Mouse (Mus musculus): ENCODE measurements around the gene Syde2. TPM values are rescaled to one million over a fixed set of nuclear protein-coding genes. Genes with fewer than 3 reads are reported as not detected.

The Syde2 gene
- polyA plus RNA-seq, 1 experiment from 2014 or later: 2.1 TPM

- H3K27ac ChIP-seq (replicated peaks; ENCODE audit: low read depth, low read length): no peak overlapping the region
- H3K4me1 ChIP-seq (ENCODE audit: control insufficient read depth, insufficient read depth, low read length): peaks cover 9% of the 10 kb centered on the region; the same call in 1 of the 2 replicates
- DNase-seq (ENCODE audit: low spot score) (no peak), ATAC-seq (ENCODE audit: insufficient number of reproducible peaks, low FRiP score, low TSS enrichment, low read depth) (no peak)
- H3K4me3 ChIP-seq (ENCODE audit: low read depth, low read length): no peak overlapping the region
- no peak overlapping the region for H3K4me2 ChIP-seq (ENCODE audit: low read depth, severe bottlenecking)
- 91% methylated on average over 7 of the region's 7 CpGs for WGBS
- no peaks in the 10 kb centered on the region for H3K9me3 ChIP-seq (ENCODE audit: control insufficient read depth, low read length)
- H3K27me3 ChIP-seq (ENCODE audit: control insufficient read depth, insufficient read depth, low read length): peaks cover 8% of the 10 kb centered on the region
- no peak overlapping the region for H3K9ac ChIP-seq (ENCODE audit: low read length)
- no peaks in the 10 kb centered on the region for H3K36me3 ChIP-seq (ENCODE audit: control insufficient read depth, insufficient read depth, low read length)
Observed at GRCm38 (mm10) chr3:145985333-145985925, 2.2 kb upstream of the Syde2 start.

GRCm38 (mm10) chr3:145986317-145987001, 1.2 kb upstream of the Syde2 start:
- no peak for DNase-seq (ENCODE audit: low spot score)
- H3K9me3 ChIP-seq (ENCODE audit: control insufficient read depth, low read length): no peaks in the 10 kb centered on the region
- H3K27ac ChIP-seq (replicated peaks; ENCODE audit: low read depth, low read length): no peak overlapping the region
- H3K9ac ChIP-seq (ENCODE audit: low read length): no peak overlapping the region
- H3K4me2 ChIP-seq (ENCODE audit: low read depth, severe bottlenecking): no peak overlapping the region
- H3K4me3 ChIP-seq (ENCODE audit: low read depth, low read length): no peak overlapping the region
- H3K4me1 ChIP-seq (ENCODE audit: control insufficient read depth, insufficient read depth, low read length): peaks cover 9% of the 10 kb centered on the region; the same call in 1 of the 2 replicates
- H3K27me3 ChIP-seq (ENCODE audit: control insufficient read depth, insufficient read depth, low read length): peaks cover 8% of the 10 kb centered on the region
- H3K36me3 ChIP-seq (ENCODE audit: control insufficient read depth, insufficient read depth, low read length): no peaks in the 10 kb centered on the region
- ATAC-seq (ENCODE audit: insufficient number of reproducible peaks, low FRiP score, low TSS enrichment, low read depth): no peak
- 66% methylated on average over 6 of the region's 6 CpGs for WGBS

GRCm38 (mm10) chr3:145987970-145988683, 457 bp downstream of the Syde2 start:
- peak; percentile 61 for ATAC-seq (ENCODE audit: insufficient number of reproducible peaks, low FRiP score, low TSS enrichment, low read depth)
- Histone ChIP-seq H3K27ac (replicated peaks; ENCODE audit: low read depth, low read length) (peak overlapping the region; percentile 56; the same call in 1 of the 2 replicates), H3K4me2 (ENCODE audit: low read depth, severe bottlenecking) (peak overlapping the region; percentile 92), H3K4me1 (ENCODE audit: control insufficient read depth, insufficient read depth, low read length) (peaks cover 9% of the 10 kb centered on the region; the same call in 1 of the 2 replicates), H3K27me3 (ENCODE audit: control insufficient read depth, insufficient read depth, low read length) (peaks cover 8% of the 10 kb centered on the region), H3K36me3 (ENCODE audit: control insufficient read depth, insufficient read depth, low read length) (no peaks in the 10 kb centered on the region), H3K9me3 (ENCODE audit: control insufficient read depth, low read length) (no peaks in the 10 kb centered on the region), H3K9ac (ENCODE audit: low read length) (peak overlapping the region; percentile 78), H3K4me3 (ENCODE audit: low read depth, low read length) (peak overlapping the region; percentile 67)
- under 1% methylated on average over 83 of the region's 101 CpGs for WGBS
- DNase-seq (ENCODE audit: low spot score): peak; percentile 66

GRCm38 (mm10) chr3:145988684-145989575, 1.3 kb downstream of the Syde2 start:
- Histone ChIP-seq H3K27ac (replicated peaks; ENCODE audit: low read depth, low read length) (no peak overlapping the region; the same call in 1 of the 2 replicates), H3K4me2 (ENCODE audit: low read depth, severe bottlenecking) (peak overlapping the region; percentile 92), H3K9me3 (ENCODE audit: control insufficient read depth, low read length) (no peaks in the 10 kb centered on the region), H3K4me3 (ENCODE audit: low read depth, low read length) (peak overlapping the region; percentile 67), H3K4me1 (ENCODE audit: control insufficient read depth, insufficient read depth, low read length) (peaks cover 9% of the 10 kb centered on the region; the same call in 1 of the 2 replicates), H3K9ac (ENCODE audit: low read length) (peak overlapping the region; percentile 78), H3K27me3 (ENCODE audit: control insufficient read depth, insufficient read depth, low read length) (peaks cover 8% of the 10 kb centered on the region), H3K36me3 (ENCODE audit: control insufficient read depth, insufficient read depth, low read length) (no peaks in the 10 kb centered on the region)
- DNase-seq (ENCODE audit: low spot score) (no peak), ATAC-seq (ENCODE audit: insufficient number of reproducible peaks, low FRiP score, low TSS enrichment, low read depth) (no peak)
- WGBS: under 1% methylated on average over 45 of the region's 45 CpGs

- ATAC-seq (ENCODE audit: insufficient number of reproducible peaks, low FRiP score, low TSS enrichment, low read depth) (no peak), DNase-seq (ENCODE audit: low spot score) (no peak)
- 7% methylated on average over 11 of the region's 11 CpGs for WGBS
- H3K4me2 ChIP-seq (ENCODE audit: low read depth, severe bottlenecking): peak overlapping the region; percentile 92
- H3K27ac ChIP-seq (replicated peaks; ENCODE audit: low read depth, low read length): no peak overlapping the region
- peaks cover 9% of the 10 kb centered on the region; the same call in 1 of the 2 replicates for H3K4me1 ChIP-seq (ENCODE audit: control insufficient read depth, insufficient read depth, low read length)
- H3K9ac ChIP-seq (ENCODE audit: low read length): no peak overlapping the region
- peaks cover 8% of the 10 kb centered on the region for H3K27me3 ChIP-seq (ENCODE audit: control insufficient read depth, insufficient read depth, low read length)
- H3K9me3 ChIP-seq (ENCODE audit: control insufficient read depth, low read length): no peaks in the 10 kb centered on the region
- H3K4me3 ChIP-seq (ENCODE audit: low read depth, low read length): peak overlapping the region; percentile 67
- no peaks in the 10 kb centered on the region for H3K36me3 ChIP-seq (ENCODE audit: control insufficient read depth, insufficient read depth, low read length)
Observed at GRCm38 (mm10) chr3:145989576-145990081, 2.0 kb downstream of the Syde2 start.

- Histone ChIP-seq H3K4me2 (ENCODE audit: low read depth, severe bottlenecking) (no peak overlapping the region), H3K9me3 (ENCODE audit: control insufficient read depth, low read length) (no peaks in the 10 kb centered on the region), H3K27ac (replicated peaks; ENCODE audit: low read depth, low read length) (no peak overlapping the region), H3K4me3 (ENCODE audit: low read depth, low read length) (no peak overlapping the region), H3K9ac (ENCODE audit: low read length) (no peak overlapping the region), H3K4me1 (ENCODE audit: control insufficient read depth, insufficient read depth, low read length) (peaks cover 9% of the 10 kb centered on the region; the same call in 1 of the 2 replicates), H3K36me3 (ENCODE audit: control insufficient read depth, insufficient read depth, low read length) (no peaks in the 10 kb centered on the region), H3K27me3 (ENCODE audit: control insufficient read depth, insufficient read depth, low read length) (peaks cover 8% of the 10 kb centered on the region)
- WGBS: 86% methylated on average over 13 of the region's 13 CpGs
- ATAC-seq (ENCODE audit: insufficient number of reproducible peaks, low FRiP score, low TSS enrichment, low read depth) (no peak), DNase-seq (ENCODE audit: low spot score) (no peak)
Observed at GRCm38 (mm10) chr3:145991130-145991529, 3.5 kb downstream of the Syde2 start.

- Histone ChIP-seq H3K9ac (ENCODE audit: low read length) (no peak overlapping the region), H3K27ac (replicated peaks; ENCODE audit: low read depth, low read length) (no peak overlapping the region), H3K4me1 (ENCODE audit: control insufficient read depth, insufficient read depth, low read length) (peaks cover 9% of the 10 kb centered on the region; the same call in 1 of the 2 replicates), H3K4me2 (ENCODE audit: low read depth, severe bottlenecking) (no peak overlapping the region), H3K9me3 (ENCODE audit: control insufficient read depth, low read length) (no peaks in the 10 kb centered on the region), H3K4me3 (ENCODE audit: low read depth, low read length) (no peak overlapping the region), H3K27me3 (ENCODE audit: control insufficient read depth, insufficient read depth, low read length) (peaks cover 8% of the 10 kb centered on the region), H3K36me3 (ENCODE audit: control insufficient read depth, insufficient read depth, low read length) (no peaks in the 10 kb centered on the region)
- no peak for DNase-seq (ENCODE audit: low spot score)
- no peak for ATAC-seq (ENCODE audit: insufficient number of reproducible peaks, low FRiP score, low TSS enrichment, low read depth)
- 80% methylated on average over 10 of the region's 10 CpGs for WGBS
Observed at GRCm38 (mm10) chr3:145991976-145992730, 4.5 kb downstream of the Syde2 start.
